Mouse (Mus musculus) small intestine, adult 2 months (tissue): ENCODE measurements at regions not wholly inside any gene's neighbourhood (a gene's known extent, or its start where the extent isn't known, plus 50 kb on each side); places are given as distances from the start of the nearest gene placed in this dataset.

ENCODE experiments used
- CTCF ChIP-seq: fragments of 200-500 bp; IDR thresholded peaks from 2 replicates; pipeline ENCODE4 v1.5.1; 2012; ENCODE audit warnings: low read depth, mild to moderate bottlenecking, control low read depth, inconsistent platforms, low read length, moderate library complexity, mixed read lengths; ENCODE audit not compliant: insufficient replicate concordance, insufficient read length; ENCODE audit errors: extremely low read depth
- POLR2A ChIP-seq: fragments of 200-500 bp; IDR thresholded peaks from 2 replicates; pipeline ENCODE4 v1.6.1; 2012; ENCODE audit warnings: low read depth, mild to moderate bottlenecking, control low read depth, inconsistent platforms, low read length, moderate library complexity

DNA sequence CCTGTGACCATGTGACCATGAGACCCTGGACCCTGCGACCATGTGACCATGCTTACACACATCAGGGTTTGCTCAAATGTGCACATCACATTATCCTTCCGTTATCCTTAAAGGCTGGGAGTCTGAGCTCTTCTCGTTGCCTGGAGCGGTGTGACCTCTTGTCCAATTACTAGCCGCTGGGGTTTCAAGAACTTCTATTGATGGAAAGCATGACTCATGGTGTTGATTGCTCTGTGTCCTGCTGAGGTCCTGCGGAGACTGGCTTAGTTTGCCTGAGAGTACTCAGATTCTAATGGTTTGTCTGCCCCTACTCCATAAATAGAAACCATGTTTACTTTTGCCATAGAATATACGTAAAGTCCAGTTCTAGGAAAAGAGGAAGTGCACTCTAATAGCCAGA is 197.5 kb upstream of the Pik3r1 start:
- TF ChIP-seq CTCF (no peak), POLR2A (no peak)
